Mouse (Mus musculus) frontal cortex, postnatal 36 days (tissue): ENCODE results near the gene Ywhae.

Source experiments
- DNase-seq, 2 experiments: peaks; one replicate each; pipeline ENCODE4 v3.0.0; 2022; ENCODE audit warnings: low spot score in 2 of 2

Ywhae gene

GRCm38 (mm10) chr11:75794602-75795320 lies 62.1 kb downstream of the Ywhae start:
- DNase-seq: no peak

- no peak for DNase-seq
Observed at GRCm38 (mm10) chr11:75795321-75795636, 62.6 kb downstream of the Ywhae start.

- DNase-seq: peak; percentile 61 to 72
Observed at GRCm38 (mm10) chr11:75796029-75796445, 63.4 kb downstream of the Ywhae start, which contains the start of gene Doc2b. Gene Doc2b, minus strand, starts transcription at chr11:75796049.

GRCm38 (mm10) chr11:75796536-75797246 lies 64.0 kb downstream of the Ywhae start:
- DNase-seq: no peak

GRCm38 (mm10) chr11:75801369-75801768 lies 68.7 kb downstream of the Ywhae start:
- DNase-seq: no peak

GRCm38 (mm10) chr11:75801771-75802550 lies 69.3 kb downstream of the Ywhae start:
- DNase-seq: no peak

GRCm38 (mm10) chr11:75807486-75807885 lies 74.8 kb downstream of the Ywhae start:
- no peak for DNase-seq

GRCm38 (mm10) chr11:75810526-75810925 lies 77.9 kb downstream of the Ywhae start:
- DNase-seq: no peak

- peak; percentile 32 to 42 for DNase-seq
Observed at GRCm38 (mm10) chr11:75811900-75812299, 79.2 kb downstream of the Ywhae start.

GRCm38 (mm10) chr11:75813085-75813484 lies 80.4 kb downstream of the Ywhae start:
- DNase-seq: no peak
